Mouse (Mus musculus) brown adipose tissue, adult 24 weeks (tissue): Measurements from ENCODE around the gene Ndufc2. TPM values are rescaled to one million over a fixed set of nuclear protein-coding genes. Genes with fewer than 3 reads are reported as not detected.

Source experiments
- polyA plus RNA-seq: library from polyadenylated mRNA; stranded (reverse); fragments of >200 nt; gene quantifications from 2 replicates; pipeline ENCODE4 v1.2.4, GENCODE M21; 2012; ENCODE audit not compliant: missing spikeins, insufficient read depth, insufficient read length

The Ndufc2 gene
- polyA plus RNA-seq, 1 experiment, result 931 TPM

Other genes starting within 250 kb of the Ndufc2 start
- gene Usp35, start 68.0 kb upstream of the Ndufc2 start, polyA plus RNA-seq, result 2.3 TPM in 1 of 2 replicates, not detected in the other
- gene Kctd21, start 67.7 kb upstream of the Ndufc2 start, polyA plus RNA-seq, result 6.3 and 6.8 TPM in 2 replicates
- 5.0 and 9.6 TPM in 2 replicates for gene Alg8, start 28.4 kb upstream of the Ndufc2 start, polyA plus RNA-seq
- 5,792 and 7,164 TPM in 2 replicates for gene Thrsp, start 17.7 kb downstream of the Ndufc2 start, polyA plus RNA-seq
- 0.67 and 2.2 TPM in 2 replicates for gene Kctd14, start 51.3 kb downstream of the Ndufc2 start, polyA plus RNA-seq
- gene Ints4, start 81.0 kb downstream of the Ndufc2 start, polyA plus RNA-seq, result 18.9 and 20.0 TPM in 2 replicates
- 144 and 173 TPM in 2 replicates for gene Aamdc, start 179.5 kb downstream of the Ndufc2 start, polyA plus RNA-seq
- gene Rsf1, start 179.9 kb downstream of the Ndufc2 start, polyA plus RNA-seq, result 9.0 and 9.5 TPM in 2 replicates